Mouse (Mus musculus): ENCODE measurements at regions not wholly inside any gene's neighbourhood (a gene's known extent, or its start where the extent isn't known, plus 50 kb on each side); places are given as distances from the start of the nearest gene placed in this dataset.

DNA sequence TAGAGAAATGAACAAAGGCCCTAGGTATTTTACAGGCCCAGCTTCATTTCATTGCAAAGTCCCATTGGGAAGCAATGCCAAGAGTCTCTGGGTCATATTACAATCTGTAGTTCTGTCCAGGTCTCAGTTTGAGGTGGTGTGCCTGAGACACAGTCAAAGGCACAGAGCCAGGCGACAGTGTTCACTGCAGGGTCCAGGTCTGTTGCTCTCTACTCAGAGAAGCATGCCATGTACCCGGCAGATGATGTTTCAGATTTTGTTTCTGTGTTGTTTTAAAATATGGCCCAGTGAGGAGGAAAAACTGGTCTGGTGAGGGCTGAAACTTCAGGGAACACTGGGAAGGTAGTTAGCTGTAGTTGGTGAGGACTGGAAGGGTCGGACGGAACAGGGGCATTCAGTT lies 63.1 kb upstream of the Gdnf start:
- intact Hi-C loops (cut with DNase I) = no loop called here

DNA sequence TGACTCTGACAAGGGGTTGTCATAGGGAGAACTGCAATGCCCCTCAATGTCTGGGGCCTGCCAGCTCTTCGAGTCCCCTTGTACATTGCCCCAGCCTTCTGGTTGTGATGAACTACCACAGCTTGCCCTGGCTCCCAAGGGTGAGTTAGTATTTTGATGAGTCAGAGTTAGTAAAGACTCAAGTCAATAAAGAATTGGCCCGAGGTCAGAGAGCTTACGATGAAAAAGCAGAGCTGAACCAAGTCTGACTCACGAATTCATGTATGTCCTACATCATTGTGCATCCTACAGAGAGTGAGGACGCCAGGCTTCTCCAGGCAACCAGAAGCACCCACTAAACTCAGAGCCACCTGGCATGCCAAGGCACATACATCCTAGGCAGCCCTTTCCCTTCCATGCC lies 60.2 kb upstream of the Gdnf start:
- DNase-seq = no peak
- TF ChIP-seq CTCF (IDR thresholded peaks at IDR 0.05) = no peak
- intact Hi-C loops (cut with DNase I) = no loop called here
- Histone ChIP-seq H3K4me3 (no peak overlapping the region), H3K27ac (no peak overlapping the region)

More for the DNA sequence above, 63.1 kb upstream of the Gdnf start:
- DNase-seq = no peak
- no peak for TF ChIP-seq CTCF (IDR thresholded peaks at IDR 0.05)
- Histone ChIP-seq H3K4me3 (no peak overlapping the region), H3K27ac (no peak overlapping the region)
